Mouse (Mus musculus) hindbrain, embryonic 16.5 days (tissue): ENCODE data around the gene Nubpl. TPM values are rescaled to one million over a fixed set of nuclear protein-coding genes. Genes with fewer than 3 reads are reported as not detected.
"Not testable (repeated sequence)": the region's sequence is repeated elsewhere in the genome, so short reads cannot be mapped to it uniquely, and the experiment has no call there.

Experiments
- ATAC-seq: fragments of 200-750 bp; cut with Nextera tagmentation; 2 replicates; pipeline ENCODE4 v1.8.0; 2017; ENCODE audit warnings: moderate TSS enrichment, moderate library complexity
- H3K27ac ChIP-seq: fragments of 300-500 bp; sonication (generic); 2 replicates; pipeline ENCODE4 v1.5.1; 2014; ENCODE audit warnings: low read depth, mild to moderate bottlenecking, control low read depth, low read length, moderate library complexity
- H3K27me3 ChIP-seq: fragments of 300-500 bp; sonication (generic); replicated peaks from 2 replicates; pipeline ENCODE4 v1.6.1; 2014; ENCODE audit warnings: low read length; ENCODE audit not compliant: control insufficient read depth, insufficient read depth
- H3K36me3 ChIP-seq: fragments of 300-500 bp; sonication (generic); 2 replicates; pipeline ENCODE4 v1.6.1; 2014; ENCODE audit warnings: mild to moderate bottlenecking, low read length, moderate library complexity, mixed read lengths; ENCODE audit not compliant: control insufficient read depth, insufficient read depth
- H3K4me1 ChIP-seq: fragments of 300-500 bp; sonication (generic); 2 replicates; pipeline ENCODE4 v1.6.1; 2014; ENCODE audit warnings: low read depth, low read length; ENCODE audit not compliant: control insufficient read depth, insufficient read depth
- H3K4me2 ChIP-seq: fragments of 300-500 bp; sonication (generic); 2 replicates; pipeline ENCODE4 v1.6.1; 2014; ENCODE audit warnings: mild to moderate bottlenecking, low read length, control low read depth, moderate library complexity
- H3K4me3 ChIP-seq: fragments of 300-500 bp; sonication (generic); 2 replicates; pipeline ENCODE4 v1.5.1; 2014; ENCODE audit warnings: mild to moderate bottlenecking, low read length, control low read depth, moderate library complexity
- H3K9ac ChIP-seq: fragments of 300-500 bp; sonication (generic); 2 replicates; pipeline ENCODE4 v1.6.1; 2014; ENCODE audit warnings: low read depth, mild to moderate bottlenecking, control low read depth, low read length, moderate library complexity
- H3K9me3 ChIP-seq: fragments of 300-500 bp; sonication (generic); 2 replicates; pipeline ENCODE4 v1.6.1; 2014; ENCODE audit warnings: mild to moderate bottlenecking, low read length, moderate library complexity; ENCODE audit not compliant: control insufficient read depth
- WGBS: fragments of 180-500 bp; shearing (Covaris S2); extraction: QIAGEN DNeasy Blood & Tissue Kit; methylation state at CpG from one replicate; pipeline ENCODE4 v1.1.7; 2014; 5-methylcytosine and 5-hydroxymethylcytosine counted together
- polyA plus RNA-seq: library from polyadenylated mRNA; unstranded; fragments of >200 nt; fragmentation: Nextera tagmentation; extraction: Ambion mirVana; gene quantifications from 2 replicates; pipeline ENCODE4 v1.2.1, GENCODE M21; 2015

The Nubpl gene
- polyA plus RNA-seq, 1 experiment from 2014 or later: 8.7 TPM

DNA sequence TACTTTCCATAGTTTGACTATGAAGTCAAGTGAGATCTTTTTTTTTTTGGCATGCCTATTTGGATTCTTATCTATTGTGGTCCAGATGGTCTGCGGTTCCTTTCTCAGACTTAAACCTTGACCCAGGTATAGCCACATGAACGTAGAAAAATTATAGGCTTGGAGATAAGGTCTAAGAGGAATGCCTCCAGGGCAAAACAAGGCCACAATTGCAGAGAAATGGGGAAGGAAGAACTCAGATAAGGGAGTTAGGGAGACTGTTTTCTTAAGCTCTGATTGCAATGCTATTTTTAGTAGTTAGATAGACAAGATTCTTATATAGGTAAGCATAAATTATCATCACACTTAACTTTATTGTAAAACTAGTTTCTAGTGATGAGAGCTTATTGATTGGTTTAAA lies 117.3 kb downstream of the Nubpl start:
- ATAC-seq: no peak
- Histone ChIP-seq H3K9ac (no peak overlapping the region), H3K36me3 (no peaks in the 10 kb centered on the region), H3K27me3 (no peaks in the 10 kb centered on the region), H3K4me2 (no peak overlapping the region), H3K27ac (no peak overlapping the region), H3K4me1 (no peaks in the 10 kb centered on the region), H3K9me3 (no peaks in the 10 kb centered on the region), H3K4me3 (no peak overlapping the region)
- WGBS: 92% methylated on average over 2 of the region's 2 CpGs

DNA sequence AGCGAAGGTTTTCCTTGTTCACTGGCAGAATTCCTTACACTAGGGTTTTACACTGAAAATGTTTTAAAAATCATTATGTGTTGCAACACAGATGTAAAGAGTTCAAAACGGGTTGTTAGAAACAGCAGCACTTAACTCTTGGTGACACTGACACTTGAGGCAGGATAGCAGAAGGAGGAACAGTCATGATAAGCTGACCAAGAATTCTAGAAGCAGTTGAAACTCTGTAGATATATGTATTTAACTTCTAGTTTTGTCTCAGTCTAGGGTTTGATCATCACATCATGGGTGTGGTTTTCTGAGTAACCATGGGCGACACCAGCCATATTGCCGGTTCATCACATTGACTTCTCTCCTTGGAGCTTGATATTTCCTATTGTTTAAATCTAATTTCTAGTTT lies 127.4 kb downstream of the Nubpl start:
- WGBS: 90% methylated on average over 4 of the region's 4 CpGs
- no peaks in the 10 kb centered on the region for H3K27me3 ChIP-seq
- no peaks in the 10 kb centered on the region for H3K4me1 ChIP-seq
- H3K9ac ChIP-seq: no peak overlapping the region
- H3K4me2 ChIP-seq: no peak overlapping the region
- H3K36me3 ChIP-seq: no peaks in the 10 kb centered on the region
- ATAC-seq: no peak
- H3K4me3 ChIP-seq: no peak overlapping the region
- H3K9me3 ChIP-seq: no peaks in the 10 kb centered on the region
- H3K27ac ChIP-seq: no peak overlapping the region

DNA sequence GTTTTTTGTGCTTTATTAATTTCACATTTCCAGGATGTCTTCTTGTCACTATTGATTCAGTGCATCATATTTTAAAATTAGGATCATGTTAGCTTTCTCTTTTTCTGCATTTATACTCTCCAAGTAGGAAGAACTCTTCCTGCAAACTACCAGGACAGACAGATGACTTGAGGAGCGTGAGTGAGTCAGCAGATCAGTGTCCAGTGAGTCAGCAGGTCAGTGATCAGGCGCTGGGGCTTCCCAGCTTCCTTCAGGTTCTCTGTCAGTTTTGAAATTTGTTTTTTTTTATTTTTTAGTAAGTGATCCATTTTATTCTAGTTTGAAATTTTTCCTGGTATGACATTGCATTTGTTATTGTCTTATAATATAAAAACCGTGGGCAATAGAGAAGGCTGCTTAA lies 131.2 kb downstream of the Nubpl start:
- Histone ChIP-seq H3K4me2 (no peak overlapping the region), H3K36me3 (no peaks in the 10 kb centered on the region), H3K27ac (no peak overlapping the region), H3K9me3 (no peaks in the 10 kb centered on the region), H3K4me1 (no peaks in the 10 kb centered on the region), H3K9ac (no peak overlapping the region), H3K4me3 (no peak overlapping the region), H3K27me3 (no peaks in the 10 kb centered on the region)
- WGBS: 90% methylated on average over 3 of the region's 3 CpGs
- ATAC-seq: no peak

GRCm38 (mm10) chr12:52231929-52232328 lies 134.4 kb downstream of the Nubpl start:
- H3K9ac ChIP-seq, H3K4me3 ChIP-seq, H3K27ac ChIP-seq, H3K27me3 ChIP-seq, H3K4me2 ChIP-seq, H3K36me3 ChIP-seq, H3K9me3 ChIP-seq, H3K4me1 ChIP-seq, ATAC-seq: not testable (repeated sequence)
- WGBS: 80% methylated on average over 1 of the region's 3 CpGs

DNA sequence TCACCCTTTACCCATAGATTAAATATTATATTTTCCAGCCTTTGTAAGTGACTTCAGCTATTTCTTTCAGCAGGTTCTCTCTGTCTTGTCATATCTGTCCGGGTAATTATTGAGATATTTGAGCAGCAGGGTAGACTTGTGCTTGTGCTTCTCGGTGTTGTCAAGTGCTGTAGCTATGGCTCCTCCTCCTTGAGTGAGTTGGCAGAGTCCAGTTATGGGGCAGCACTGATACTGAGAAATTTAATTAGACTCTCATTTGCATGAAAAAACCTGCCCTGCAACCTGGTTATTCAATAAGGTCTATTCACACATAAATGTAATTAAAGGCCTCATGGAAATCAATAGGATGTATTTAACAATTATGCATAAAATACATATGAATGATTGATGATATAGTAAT lies 145.2 kb downstream of the Nubpl start:
- WGBS: 65% methylated on average over 2 of the region's 2 CpGs
- H3K9ac ChIP-seq: no peak overlapping the region
- no peaks in the 10 kb centered on the region for H3K9me3 ChIP-seq
- H3K4me3 ChIP-seq: no peak overlapping the region
- H3K4me1 ChIP-seq: no peaks in the 10 kb centered on the region
- no peak overlapping the region for H3K4me2 ChIP-seq
- no peak for ATAC-seq
- H3K27me3 ChIP-seq: no peaks in the 10 kb centered on the region
- no peak overlapping the region for H3K27ac ChIP-seq
- no peaks in the 10 kb centered on the region for H3K36me3 ChIP-seq

DNA sequence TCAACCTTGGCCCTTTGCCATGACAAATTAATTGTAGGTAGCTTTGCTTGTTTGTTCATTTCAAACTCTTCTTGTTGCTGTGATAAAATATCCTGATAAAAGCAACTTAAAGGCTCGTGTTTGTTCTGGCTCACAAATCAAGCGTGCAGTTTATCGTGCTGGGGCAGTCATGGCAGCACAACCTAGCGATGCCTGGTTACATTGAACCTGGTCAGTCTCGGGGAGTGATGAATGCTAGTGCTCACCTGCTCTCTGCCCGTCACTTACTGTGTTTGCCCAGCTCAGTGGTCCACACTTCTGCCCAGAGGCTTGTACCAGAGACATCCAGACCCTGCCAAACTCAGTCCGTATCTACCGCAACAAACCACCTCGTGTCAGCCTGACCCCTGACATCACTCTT lies 149.9 kb downstream of the Nubpl start:
- ATAC-seq: no peak
- no peaks in the 10 kb centered on the region for H3K27me3 ChIP-seq
- no peak overlapping the region for H3K4me3 ChIP-seq
- H3K4me1 ChIP-seq: no peaks in the 10 kb centered on the region
- no peak overlapping the region for H3K4me2 ChIP-seq
- no peak overlapping the region for H3K27ac ChIP-seq
- 89% methylated on average over 9 of the region's 9 CpGs for WGBS
- no peaks in the 10 kb centered on the region for H3K36me3 ChIP-seq
- no peaks in the 10 kb centered on the region for H3K9me3 ChIP-seq
- no peak overlapping the region for H3K9ac ChIP-seq

- Histone ChIP-seq H3K9me3 (no peaks in the 10 kb centered on the region), H3K9ac (no peak overlapping the region), H3K27ac (no peak overlapping the region), H3K4me3 (no peak overlapping the region), H3K27me3 (no peaks in the 10 kb centered on the region), H3K36me3 (no peaks in the 10 kb centered on the region), H3K4me1 (no peaks in the 10 kb centered on the region), H3K4me2 (no peak overlapping the region)
- ATAC-seq: no peak
- 90% methylated on average over 2 of the region's 2 CpGs for WGBS
Observed at GRCm38 (mm10) chr12:52248531-52248930, 151.0 kb downstream of the Nubpl start.

GRCm38 (mm10) chr12:52254089-52254488 lies 156.6 kb downstream of the Nubpl start:
- Histone ChIP-seq H3K36me3 (no peaks in the 10 kb centered on the region), H3K4me3 (no peak overlapping the region), H3K9ac (no peak overlapping the region), H3K27ac (no peak overlapping the region), H3K27me3 (no peaks in the 10 kb centered on the region), H3K4me1 (no peaks in the 10 kb centered on the region), H3K9me3 (no peaks in the 10 kb centered on the region), H3K4me2 (no peak overlapping the region)
- no peak for ATAC-seq
- 92% methylated on average over 5 of the region's 5 CpGs for WGBS

- no peak for ATAC-seq
- no peaks in the 10 kb centered on the region for H3K4me1 ChIP-seq
- H3K27ac ChIP-seq: no peak overlapping the region
- no peak overlapping the region for H3K4me2 ChIP-seq
- no peaks in the 10 kb centered on the region for H3K27me3 ChIP-seq
- H3K9me3 ChIP-seq: no peaks in the 10 kb centered on the region
- H3K4me3 ChIP-seq: no peak overlapping the region
- WGBS: 76% methylated on average over 2 of the region's 2 CpGs
- no peak overlapping the region for H3K9ac ChIP-seq
- no peaks in the 10 kb centered on the region for H3K36me3 ChIP-seq
Observed at GRCm38 (mm10) chr12:52268131-52268530, 170.6 kb downstream of the Nubpl start.

- no peak for ATAC-seq
- H3K36me3 ChIP-seq: no peaks in the 10 kb centered on the region
- H3K9ac ChIP-seq: no peak overlapping the region
- H3K4me1 ChIP-seq: no peaks in the 10 kb centered on the region
- no peaks in the 10 kb centered on the region for H3K9me3 ChIP-seq
- no peaks in the 10 kb centered on the region for H3K27me3 ChIP-seq
- H3K27ac ChIP-seq: no peak overlapping the region
- no peak overlapping the region for H3K4me2 ChIP-seq
- no peak overlapping the region for H3K4me3 ChIP-seq
- WGBS: 93% methylated on average over 1 of the region's 1 CpGs
Observed at GRCm38 (mm10) chr12:52272828-52273227, 175.3 kb downstream of the Nubpl start.
